Mouse (Mus musculus): ENCODE measurements around the gene Tmem252.

- TF ChIP-seq USF1 (IDR thresholded peaks at IDR 0.05; ENCODE audit: low read depth) (no peak), MAX (IDR thresholded peaks at IDR 0.05) (no peak)
Measured at GRCm38 (mm10) chr19:24704326-24704725, 30.5 kb downstream of the Tmem252 start.

Measured in C2C12 (cell line).